Mouse (Mus musculus) CH12F3 (cell line): Measurements from ENCODE around the gene Aqp6.

ENCODE experiments used
- in situ Hi-C: fragments of 300-500 bp; cut with MboI; formaldehyde crosslinking; loops from 2 replicates; pipeline ENCODE4 v1.14.3; 2020; ENCODE audit warnings: low sequenced_read_pairs

Gene Aqp6

DNA sequence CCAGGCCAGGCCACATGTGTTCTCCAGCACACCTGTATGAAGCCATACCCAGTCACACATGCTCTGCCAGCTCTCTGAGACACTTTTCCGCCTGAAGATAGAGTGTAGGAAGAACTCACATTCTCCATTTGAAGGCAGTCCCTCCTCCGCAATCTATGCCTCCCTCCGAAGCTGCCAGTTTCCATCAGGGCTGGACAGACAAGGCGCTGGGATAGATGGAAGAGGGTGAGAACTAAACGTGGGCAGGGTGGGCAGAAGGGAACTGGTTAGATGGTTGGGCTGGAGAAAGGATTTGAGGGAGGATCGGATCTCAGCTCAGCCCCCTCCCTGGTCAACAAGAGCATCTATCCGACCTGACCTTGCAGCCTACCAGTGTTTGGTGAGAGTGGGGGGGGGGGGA is 4.4 kb upstream of the Aqp6 start:
- in situ Hi-C loops, result loop anchor here (5.0 kb wide), 1 partner anchor 75 kb away; the partner anchor contains the start of gene Asic1

- in situ Hi-C loops, result loop anchor here (5.0 kb wide), 1 partner anchor 75 kb away; the partner anchor contains the start of gene Asic1
Measured at GRCm38 (mm10) chr15:99597596-99597995, 3.6 kb upstream of the Aqp6 start.

GRCm38 (mm10) chr15:99599245-99600070 is 1.7 kb upstream of the Aqp6 start:
- in situ Hi-C loops, result loop anchor here (5.0 kb wide), 1 partner anchor 73 kb away; the partner anchor contains the start of gene Asic1

DNA sequence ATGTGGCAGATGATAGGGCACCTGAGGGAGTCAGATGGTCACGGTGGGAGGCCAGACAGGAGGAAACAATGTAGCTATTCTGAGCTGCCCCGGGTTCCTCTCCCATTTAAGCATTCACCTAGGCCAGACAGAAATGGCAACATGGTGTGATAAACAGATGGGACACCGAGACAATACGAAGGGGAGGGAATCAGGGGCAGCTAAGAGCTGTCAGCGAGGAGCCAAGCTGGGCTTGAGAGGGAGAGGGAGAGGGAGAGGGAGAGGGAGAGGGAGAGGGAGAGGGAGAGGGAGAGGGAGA is 572 bp downstream of the Aqp6 start:
- in situ Hi-C loops, result no loop called here

- in situ Hi-C loops, result no loop called here
Measured at GRCm38 (mm10) chr15:99602206-99602820, 1.1 kb downstream of the Aqp6 start.

- in situ Hi-C loops, result no loop called here
Measured at GRCm38 (mm10) chr15:99603216-99603615, 2.0 kb downstream of the Aqp6 start.

DNA sequence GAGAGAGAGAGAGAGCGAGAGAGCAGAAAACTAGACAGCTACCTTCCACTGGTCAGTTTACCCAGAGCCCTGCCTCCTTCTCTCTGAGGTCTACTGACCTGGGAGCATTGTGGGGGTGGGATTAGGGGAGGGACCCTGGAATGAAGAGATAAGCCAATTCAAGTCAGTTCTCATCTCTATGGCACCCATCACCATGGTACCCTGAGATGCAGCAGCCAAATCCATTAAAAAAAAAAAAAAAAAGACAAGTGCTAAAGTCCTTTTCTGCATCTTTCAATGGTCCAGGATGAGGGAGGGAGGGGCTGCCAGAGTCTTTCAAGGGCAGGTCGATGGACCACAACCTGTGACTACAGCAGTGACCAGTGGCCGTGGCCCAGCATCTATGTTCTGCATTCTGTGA is 4.4 kb downstream of the Aqp6 start:
- in situ Hi-C loops, result no loop called here

- in situ Hi-C loops, result no loop called here
Measured at GRCm38 (mm10) chr15:99606515-99606914, 5.3 kb downstream of the Aqp6 start.

DNA sequence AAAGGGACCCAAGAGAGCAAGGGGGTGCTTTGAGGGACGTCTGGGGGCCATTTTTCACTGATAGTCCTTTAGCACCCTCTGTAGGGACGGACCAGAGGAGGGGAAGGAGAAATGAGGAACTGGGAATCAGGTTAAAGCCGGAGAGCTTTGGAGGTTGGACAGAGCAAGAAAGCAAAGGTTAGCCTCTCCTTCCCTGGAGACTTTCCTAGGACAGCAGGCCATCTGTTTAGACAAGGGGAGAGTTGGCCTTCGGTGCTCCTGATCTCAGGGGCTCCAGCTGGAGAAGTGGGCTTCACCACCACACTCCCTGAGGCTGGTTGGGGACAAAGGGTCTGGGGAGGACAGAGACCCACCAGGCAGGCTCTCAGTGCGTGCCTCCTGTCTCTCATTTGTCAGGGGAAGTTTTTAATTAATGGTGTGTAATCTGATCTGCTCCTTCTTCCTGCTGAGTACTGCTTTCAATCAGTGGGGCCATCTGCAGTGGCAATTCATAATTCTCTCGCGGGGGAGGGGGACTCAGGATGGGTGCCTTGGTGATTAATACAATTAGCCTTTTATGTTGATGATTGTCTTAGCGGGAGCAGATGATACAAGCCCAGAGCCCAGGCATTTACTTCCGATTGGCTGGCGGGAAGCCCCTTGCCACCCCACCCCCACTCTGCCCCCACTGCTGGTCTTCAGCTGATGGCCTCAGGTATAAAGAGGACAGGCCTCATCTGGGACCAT is 6.4 kb downstream of the Aqp6 start:
- in situ Hi-C loops, result no loop called here

DNA sequence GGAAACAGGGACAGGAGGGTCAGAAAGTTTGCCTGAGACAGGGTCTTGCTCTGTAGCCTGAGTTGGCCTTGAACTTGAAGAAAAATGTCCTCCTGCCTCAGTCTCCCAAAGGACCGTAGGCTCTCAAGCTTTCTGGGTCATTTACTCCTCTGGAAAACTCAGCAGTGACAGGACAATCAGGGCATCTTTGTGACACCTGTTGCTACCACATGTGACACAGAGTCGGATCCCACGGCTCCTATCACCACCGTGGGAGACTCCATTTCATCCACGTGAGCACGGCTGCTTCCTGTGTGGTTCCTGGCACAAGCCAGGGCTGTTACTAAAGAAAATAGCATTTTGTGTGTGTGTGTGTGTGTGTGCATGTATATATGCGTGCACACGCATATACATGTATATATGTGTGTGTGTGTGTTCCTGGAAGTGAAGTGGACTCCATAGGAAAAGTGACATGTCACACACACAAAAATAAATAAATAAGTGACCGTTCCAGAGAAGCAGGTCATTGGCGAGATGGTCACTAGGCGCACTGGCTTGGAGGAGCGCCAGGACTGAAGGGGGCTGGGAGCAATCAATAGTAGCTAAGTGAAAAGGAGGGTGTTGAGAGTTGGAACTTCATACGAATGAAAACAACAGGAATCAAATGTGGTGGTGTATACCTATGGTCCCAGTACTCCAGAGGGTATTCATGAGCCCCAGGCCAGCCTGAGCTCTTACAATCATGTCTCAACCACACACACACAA is 7.4 kb downstream of the Aqp6 start:
- in situ Hi-C loops, result no loop called here

DNA sequence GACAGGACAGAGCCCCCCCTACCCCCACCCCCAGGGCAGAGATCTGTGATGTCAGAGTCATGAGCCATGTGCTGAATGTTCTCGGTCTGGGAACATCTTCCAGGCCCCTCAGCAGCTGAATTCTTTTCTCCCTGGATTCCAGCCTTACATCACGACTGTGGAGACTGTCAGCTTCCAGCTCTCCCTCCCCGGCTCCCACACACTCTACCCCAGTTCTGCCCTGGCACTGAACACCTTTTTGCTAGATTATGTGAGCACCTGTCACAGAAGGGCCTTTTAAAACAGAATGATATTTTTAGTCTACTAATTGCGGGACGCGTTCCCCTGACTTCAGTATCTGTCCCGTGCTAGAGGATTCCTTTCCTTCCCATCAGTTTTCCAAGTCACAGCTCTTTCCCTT is 10.4 kb downstream of the Aqp6 start:
- in situ Hi-C loops, result no loop called here

DNA sequence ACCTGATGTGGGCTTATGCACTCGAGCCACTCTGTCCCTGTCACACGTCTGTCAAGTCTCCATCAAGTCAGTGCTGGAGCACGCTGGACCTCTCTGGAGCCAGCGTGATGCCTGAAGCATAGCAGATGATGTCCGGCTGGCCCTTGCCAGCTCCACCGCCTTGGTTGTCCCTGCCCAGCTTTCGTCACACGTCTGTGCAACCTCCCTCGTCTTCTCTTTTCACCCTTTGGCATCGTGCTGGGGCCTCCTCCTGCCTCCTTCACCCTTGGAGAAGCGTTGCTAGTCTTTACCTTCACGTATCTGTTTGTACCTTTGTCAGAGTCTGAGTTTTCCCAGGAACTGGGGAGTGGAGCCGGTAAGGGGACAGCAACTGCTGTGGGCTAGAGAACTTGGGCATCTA is 13.1 kb downstream of the Aqp6 start:
- in situ Hi-C loops, result no loop called here

DNA sequence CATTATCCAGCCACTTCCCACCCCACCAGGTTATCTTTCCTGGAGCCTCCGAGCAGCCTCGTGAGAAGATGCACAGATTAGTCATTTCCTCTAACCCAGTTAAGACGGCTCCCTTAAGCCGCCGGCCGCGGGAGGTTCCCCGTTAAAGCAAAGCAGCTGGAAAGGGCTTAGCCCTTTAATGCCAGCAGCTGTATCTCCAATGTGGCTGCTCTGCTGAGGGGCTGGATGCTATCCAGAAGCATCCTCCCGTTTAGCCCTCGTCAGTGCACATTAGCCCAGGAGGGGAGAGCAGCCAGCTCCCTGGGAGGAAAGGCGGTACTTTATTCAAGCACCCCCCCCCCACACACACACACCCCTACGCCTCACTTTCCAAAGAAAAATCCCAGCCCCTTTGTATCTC is 13.6 kb downstream of the Aqp6 start:
- in situ Hi-C loops, result no loop called here

DNA sequence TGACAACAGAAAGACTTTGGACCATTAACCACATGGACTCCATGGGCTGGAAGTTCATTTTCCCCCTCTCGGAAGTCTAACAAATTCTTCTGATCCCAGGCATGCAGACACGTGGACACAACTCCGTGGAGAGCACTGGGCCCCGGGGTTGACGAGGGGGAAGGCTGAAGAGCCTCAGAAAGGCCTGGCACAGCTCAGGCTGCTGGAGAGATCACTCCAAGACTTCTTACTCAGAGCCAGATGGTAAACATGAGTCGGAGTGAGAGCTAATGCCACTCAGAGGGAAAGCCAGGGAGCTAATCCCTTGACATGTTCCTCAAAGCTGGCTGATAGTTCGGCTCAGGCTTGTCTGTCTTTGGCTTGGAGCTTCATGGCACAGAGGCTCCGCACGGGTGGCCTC is 14.0 kb downstream of the Aqp6 start:
- in situ Hi-C loops, result no loop called here

- in situ Hi-C loops, result no loop called here
Measured at GRCm38 (mm10) chr15:99618595-99618994, 17.4 kb downstream of the Aqp6 start.

DNA sequence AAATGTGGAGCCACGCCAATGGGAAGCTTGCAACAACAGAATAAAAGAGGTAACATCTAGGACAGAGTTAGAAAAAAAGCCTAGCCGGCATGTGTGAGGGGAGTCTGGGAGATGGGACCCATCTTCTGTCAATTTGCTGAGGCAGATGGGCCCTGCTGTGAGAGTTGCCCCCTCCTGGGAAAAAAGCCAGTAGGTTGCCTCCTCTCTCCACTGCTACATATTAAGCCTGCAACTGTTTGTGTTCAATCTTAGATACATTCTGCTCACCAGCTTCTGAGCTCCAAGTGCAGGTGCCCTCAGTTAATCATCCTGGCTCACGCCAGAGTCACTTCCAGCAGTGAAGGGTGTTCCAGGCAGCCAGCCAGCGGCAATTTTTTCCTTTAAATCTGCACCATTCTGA is 18.6 kb downstream of the Aqp6 start:
- in situ Hi-C loops, result no loop called here

DNA sequence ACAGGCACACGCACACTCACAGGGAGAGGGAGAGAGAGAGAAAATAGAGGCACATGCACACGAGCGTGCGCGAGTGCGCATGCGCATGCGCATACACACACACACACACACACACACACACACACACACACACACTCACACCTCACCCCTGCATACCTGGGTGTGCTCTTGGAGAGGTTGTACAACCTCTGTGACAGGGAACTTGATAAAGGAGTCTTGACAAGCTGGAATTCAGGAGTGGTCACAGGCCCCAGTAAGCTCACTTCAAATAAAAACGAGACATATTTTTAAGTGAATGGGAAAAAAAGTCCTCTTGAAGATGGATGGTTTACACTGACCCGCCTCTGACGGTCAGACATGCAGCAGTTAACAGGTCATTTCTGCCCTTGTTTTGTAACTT is 20.9 kb downstream of the Aqp6 start:
- in situ Hi-C loops, result no loop called here

- in situ Hi-C loops, result no loop called here
Measured at GRCm38 (mm10) chr15:99631618-99632017, 30.4 kb downstream of the Aqp6 start.

- in situ Hi-C loops, result no loop called here
Measured at GRCm38 (mm10) chr15:99634702-99635101, 33.5 kb downstream of the Aqp6 start.

DNA sequence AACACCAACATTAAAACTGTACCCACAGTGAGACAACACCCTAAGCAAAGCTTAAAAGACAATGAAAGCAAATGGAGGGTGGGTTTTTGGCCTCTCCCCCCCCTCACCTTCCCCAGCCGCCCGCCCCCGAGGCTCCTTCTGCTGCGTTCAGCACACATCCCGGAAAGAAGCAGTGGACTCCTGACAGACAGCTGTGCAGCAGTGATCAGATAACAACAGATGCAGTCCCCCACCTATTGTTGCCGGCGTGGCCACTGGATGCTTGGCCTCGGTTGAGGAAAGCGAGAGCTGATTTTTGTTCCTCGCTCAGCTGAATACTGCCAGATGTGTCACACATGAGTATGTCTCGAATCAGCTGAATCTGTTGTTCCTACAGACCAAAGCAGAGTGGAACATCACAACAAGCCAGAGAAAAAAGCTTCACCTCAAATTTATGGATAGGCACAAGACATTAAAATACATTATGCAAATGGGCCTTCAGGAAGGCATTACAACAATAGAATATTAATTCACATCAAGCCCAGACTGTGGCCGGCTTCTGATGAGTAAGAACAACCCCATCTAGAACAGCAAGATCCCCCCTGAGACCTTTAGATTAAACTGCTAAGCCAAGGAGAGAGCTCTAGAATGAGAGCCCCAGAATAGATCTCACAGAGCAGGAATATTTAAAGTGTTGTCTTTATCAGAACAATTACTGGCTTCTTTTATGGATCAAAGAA is 36.4 kb downstream of the Aqp6 start:
- in situ Hi-C loops, result no loop called here

GRCm38 (mm10) chr15:99638124-99638485 is 36.9 kb downstream of the Aqp6 start:
- in situ Hi-C loops, result no loop called here
